Mouse (Mus musculus) erythroblast, embryonic 14.5 days (primary cell): ENCODE data around the gene Ctnna3. TPM values are rescaled to one million over a fixed set of nuclear protein-coding genes. Genes with fewer than 3 reads are reported as not detected.

Experiments used
- H3K27me3 ChIP-seq: 2 replicates; pipeline ENCODE4 v1.6.1; 2012; ENCODE audit warnings: inconsistent platforms; ENCODE audit not compliant: control insufficient read depth
- H3K36me3 ChIP-seq: 2 replicates; pipeline ENCODE4 v1.6.1; 2012; ENCODE audit warnings: mild to moderate bottlenecking, inconsistent platforms; ENCODE audit not compliant: control insufficient read depth
- H3K4me1 ChIP-seq: 2 replicates; pipeline ENCODE4 v1.6.1; 2012; ENCODE audit warnings: inconsistent platforms; ENCODE audit not compliant: control insufficient read depth
- H3K4me3 ChIP-seq: replicated peaks from 2 replicates; pipeline ENCODE3; 2012; ENCODE audit warnings: moderate library complexity, mild to moderate bottlenecking, inconsistent platforms
- H3K9me3 ChIP-seq: 2 replicates; pipeline ENCODE4 v1.6.1; 2012; ENCODE audit warnings: low read length, inconsistent platforms, mixed read lengths; ENCODE audit not compliant: control insufficient read depth
- GATA1 ChIP-seq: IDR thresholded peaks from 2 replicates; pipeline ENCODE4 v1.6.1; 2012; ENCODE audit warnings: low read length, inconsistent platforms, mixed read lengths
- TAL1 ChIP-seq: IDR thresholded peaks from 3 replicates; pipeline ENCODE4 v1.6.1; 2012; ENCODE audit warnings: low read length, inconsistent platforms, mixed read lengths
- polyA plus RNA-seq: library from polyadenylated mRNA; stranded (reverse); fragments of >175 nt; gene quantifications from 2 replicates; pipeline ENCODE4 v1.2.3, GENCODE M21; 2012

Gene Ctnna3
- polyA plus RNA-seq, 1 experiment = not detected

DNA sequence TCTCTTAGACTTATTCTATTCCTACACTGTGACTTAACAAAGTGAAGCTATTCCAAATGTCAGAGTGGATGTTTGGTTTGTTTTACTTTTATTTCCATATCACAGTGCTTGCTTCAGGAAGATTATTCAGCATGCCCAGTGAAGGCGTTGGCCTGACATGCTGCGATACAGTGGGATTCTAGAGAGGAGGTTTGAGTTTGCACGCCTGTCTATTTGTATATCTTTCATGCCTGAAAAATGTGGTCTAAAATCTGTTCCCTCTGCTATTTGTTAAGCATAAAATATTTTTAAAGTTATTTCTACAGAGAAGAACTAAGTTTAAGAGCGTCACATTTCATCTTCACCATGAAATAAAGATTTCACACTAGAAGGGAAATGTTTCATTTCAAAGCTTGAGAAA lies 813.5 kb downstream of the Ctnna3 start:
- Histone ChIP-seq H3K4me3 (no peak overlapping the region), H3K4me1 (no peaks in the 10 kb centered on the region), H3K9me3 (peaks cover 3% of the 10 kb centered on the region; the same call in 1 of the 2 replicates), H3K36me3 (no peaks in the 10 kb centered on the region), H3K27me3 (no peaks in the 10 kb centered on the region)
- TF ChIP-seq TAL1 (no peak), GATA1 (no peak)

GRCm38 (mm10) chr10:64268156-64268555 lies 838.3 kb downstream of the Ctnna3 start:
- H3K36me3 ChIP-seq = no peaks in the 10 kb centered on the region
- H3K9me3 ChIP-seq = peaks cover 18% of the 10 kb centered on the region
- no peaks in the 10 kb centered on the region for H3K4me1 ChIP-seq
- no peaks in the 10 kb centered on the region for H3K27me3 ChIP-seq
- H3K4me3 ChIP-seq = no peak overlapping the region
- TF ChIP-seq GATA1 (no peak), TAL1 (no peak)

DNA sequence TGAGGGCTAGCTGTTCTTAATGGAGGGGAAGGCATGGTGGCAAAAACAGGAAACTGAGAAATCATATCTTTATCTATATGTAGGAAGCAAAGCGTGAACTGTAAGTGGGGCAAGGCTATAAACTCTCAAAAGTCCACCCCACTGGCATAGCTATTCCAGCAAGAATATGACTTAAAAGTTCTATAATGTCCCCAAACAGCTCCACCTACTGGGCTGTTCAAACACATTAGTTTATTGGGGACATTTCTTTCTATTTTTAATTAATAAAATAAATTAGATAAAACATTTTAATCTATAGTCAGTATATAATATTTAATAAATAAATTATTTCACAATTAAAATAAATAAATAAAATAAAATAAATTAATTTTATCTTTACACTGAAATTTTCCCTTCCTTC lies 845.2 kb downstream of the Ctnna3 start:
- peaks cover 5% of the 10 kb centered on the region for H3K9me3 ChIP-seq
- no peaks in the 10 kb centered on the region for H3K36me3 ChIP-seq
- H3K4me1 ChIP-seq = no peaks in the 10 kb centered on the region
- TF ChIP-seq TAL1 (no peak), GATA1 (no peak)
- no peaks in the 10 kb centered on the region for H3K27me3 ChIP-seq
- no peak overlapping the region for H3K4me3 ChIP-seq

DNA sequence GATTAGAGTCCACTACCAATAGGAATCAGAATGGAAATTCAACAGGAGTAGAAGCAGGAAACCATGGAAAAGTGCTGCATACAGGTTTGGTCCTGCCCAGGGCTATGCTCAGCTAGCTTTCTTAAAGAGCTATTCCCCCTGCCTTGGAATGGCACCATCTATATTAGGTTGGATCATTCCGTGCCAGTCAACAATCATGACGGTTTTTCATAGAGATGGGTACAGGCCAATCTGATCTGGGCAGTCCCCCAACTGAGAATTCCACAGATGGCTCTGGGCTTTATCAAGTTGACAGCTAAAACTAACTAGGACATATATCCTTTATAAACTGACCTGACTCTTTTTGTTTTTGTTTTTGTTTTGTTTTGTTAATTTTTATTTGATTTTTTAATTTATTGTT lies 848.9 kb downstream of the Ctnna3 start:
- Histone ChIP-seq H3K9me3 (no peaks in the 10 kb centered on the region), H3K4me3 (no peak overlapping the region), H3K36me3 (no peaks in the 10 kb centered on the region), H3K27me3 (no peaks in the 10 kb centered on the region), H3K4me1 (no peaks in the 10 kb centered on the region)
- TF ChIP-seq TAL1 = no peak
- TF ChIP-seq GATA1 = no peak

GRCm38 (mm10) chr10:64305802-64306201 lies 875.9 kb downstream of the Ctnna3 start:
- Histone ChIP-seq H3K36me3 (no peaks in the 10 kb centered on the region), H3K4me1 (no peaks in the 10 kb centered on the region)

GRCm38 (mm10) chr10:64311622-64312292 lies 881.9 kb downstream of the Ctnna3 start:
- Histone ChIP-seq H3K27me3 (no peaks in the 10 kb centered on the region), H3K4me3 (no peak overlapping the region), H3K4me1 (no peaks in the 10 kb centered on the region), H3K9me3 (peaks cover 4% of the 10 kb centered on the region; the same call in 1 of the 2 replicates), H3K36me3 (no peaks in the 10 kb centered on the region)
- TF ChIP-seq GATA1 (no peak), TAL1 (no peak)

More at GRCm38 (mm10) chr10:64305802-64306201, 875.9 kb downstream of the Ctnna3 start:
- Histone ChIP-seq H3K4me3 (no peak overlapping the region), H3K27me3 (no peaks in the 10 kb centered on the region), H3K9me3 (peaks cover 4% of the 10 kb centered on the region; the same call in 1 of the 2 replicates)
- TF ChIP-seq TAL1 = no peak
- no peak for TF ChIP-seq GATA1

GRCm38 (mm10) chr10:64320332-64320731 lies 890.4 kb downstream of the Ctnna3 start:
- TF ChIP-seq TAL1 (no peak), GATA1 (no peak)
- H3K9me3 ChIP-seq = peaks cover 4% of the 10 kb centered on the region; the same call in 1 of the 2 replicates
- H3K27me3 ChIP-seq = no peaks in the 10 kb centered on the region
- H3K4me3 ChIP-seq = no peak overlapping the region
- no peaks in the 10 kb centered on the region for H3K36me3 ChIP-seq
- H3K4me1 ChIP-seq = no peaks in the 10 kb centered on the region

DNA sequence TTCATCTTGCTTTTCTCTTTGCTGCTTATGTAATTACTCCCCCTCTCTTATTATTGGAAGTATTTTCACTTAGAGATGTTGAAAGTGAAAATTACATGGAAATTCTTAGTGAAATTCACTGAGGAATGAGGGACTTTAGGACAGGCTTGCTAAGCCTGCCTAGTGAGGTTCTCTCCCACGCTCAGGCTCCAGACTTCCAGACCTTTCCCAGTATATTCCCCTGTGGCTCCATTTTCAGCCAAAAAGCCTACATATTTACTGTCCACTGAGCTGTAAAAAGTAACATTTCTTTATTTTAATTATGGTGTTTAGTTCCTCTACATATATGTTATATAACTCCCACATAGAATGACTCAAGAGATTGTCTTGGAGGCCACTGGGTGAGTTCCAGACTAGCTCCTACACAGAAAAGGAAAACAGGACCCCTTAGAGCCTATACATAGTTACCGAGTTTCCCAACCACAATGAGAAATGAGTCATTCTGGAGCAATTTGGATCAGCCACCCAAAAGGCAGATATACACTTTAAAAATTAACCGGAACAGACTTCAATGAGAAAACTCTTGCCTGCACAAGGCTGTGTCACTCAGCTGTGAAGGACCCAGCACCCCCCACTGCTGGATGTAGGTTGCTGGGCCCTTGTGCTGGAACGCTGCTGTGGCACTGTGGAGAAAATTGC lies 912.9 kb downstream of the Ctnna3 start:
- H3K4me3 ChIP-seq = no peak overlapping the region
- H3K36me3 ChIP-seq = no peaks in the 10 kb centered on the region
- no peak for TF ChIP-seq GATA1
- 0 out of 2 replicates have a peak, but pooled peaks cover 2% of the 10 kb centered on the region for H3K9me3 ChIP-seq
- H3K27me3 ChIP-seq = no peaks in the 10 kb centered on the region
- no peaks in the 10 kb centered on the region for H3K4me1 ChIP-seq

GRCm38 (mm10) chr10:64373288-64373687 lies 943.4 kb downstream of the Ctnna3 start:
- TF ChIP-seq GATA1 (no peak), TAL1 (no peak)
- no peaks in the 10 kb centered on the region for H3K4me1 ChIP-seq
- H3K27me3 ChIP-seq = no peaks in the 10 kb centered on the region
- H3K4me3 ChIP-seq = no peak overlapping the region
- H3K9me3 ChIP-seq = peaks cover 2% of the 10 kb centered on the region
- no peaks in the 10 kb centered on the region for H3K36me3 ChIP-seq

DNA sequence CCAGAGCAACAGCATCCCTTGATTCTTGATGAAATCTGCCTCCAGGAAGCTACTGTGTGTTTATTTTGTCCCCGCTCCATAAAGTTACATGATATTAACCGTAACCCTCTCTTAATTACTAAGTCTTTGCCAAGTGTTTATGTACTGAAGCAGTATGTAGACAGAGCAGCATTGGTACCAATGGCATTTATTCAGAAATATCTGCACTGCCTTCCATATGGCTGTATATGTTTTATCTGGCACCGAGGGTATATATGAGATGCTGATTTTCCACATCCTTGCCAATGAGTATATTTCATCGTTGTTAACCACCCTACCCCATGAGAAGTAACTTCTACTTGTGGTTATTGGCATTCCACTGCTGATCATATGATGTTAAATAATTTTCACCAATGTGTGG lies 947.9 kb downstream of the Ctnna3 start:
- no peaks in the 10 kb centered on the region for H3K9me3 ChIP-seq
- H3K27me3 ChIP-seq = no peaks in the 10 kb centered on the region
- TF ChIP-seq GATA1 (no peak), TAL1 (no peak)
- H3K4me1 ChIP-seq = no peaks in the 10 kb centered on the region
- no peak overlapping the region for H3K4me3 ChIP-seq
- H3K36me3 ChIP-seq = no peaks in the 10 kb centered on the region
